Mouse (Mus musculus): ENCODE results near the gene Gnpat. TPM values are rescaled to one million over a fixed set of nuclear protein-coding genes. Genes with fewer than 3 reads are reported as not detected.
A peak's percentile ranks its signal among the peaks of the same experiment; 100 is the strongest.

Gene Gnpat
- polyA plus RNA-seq, 1 experiment from 2014 or later, result 99.6 TPM

DNA sequence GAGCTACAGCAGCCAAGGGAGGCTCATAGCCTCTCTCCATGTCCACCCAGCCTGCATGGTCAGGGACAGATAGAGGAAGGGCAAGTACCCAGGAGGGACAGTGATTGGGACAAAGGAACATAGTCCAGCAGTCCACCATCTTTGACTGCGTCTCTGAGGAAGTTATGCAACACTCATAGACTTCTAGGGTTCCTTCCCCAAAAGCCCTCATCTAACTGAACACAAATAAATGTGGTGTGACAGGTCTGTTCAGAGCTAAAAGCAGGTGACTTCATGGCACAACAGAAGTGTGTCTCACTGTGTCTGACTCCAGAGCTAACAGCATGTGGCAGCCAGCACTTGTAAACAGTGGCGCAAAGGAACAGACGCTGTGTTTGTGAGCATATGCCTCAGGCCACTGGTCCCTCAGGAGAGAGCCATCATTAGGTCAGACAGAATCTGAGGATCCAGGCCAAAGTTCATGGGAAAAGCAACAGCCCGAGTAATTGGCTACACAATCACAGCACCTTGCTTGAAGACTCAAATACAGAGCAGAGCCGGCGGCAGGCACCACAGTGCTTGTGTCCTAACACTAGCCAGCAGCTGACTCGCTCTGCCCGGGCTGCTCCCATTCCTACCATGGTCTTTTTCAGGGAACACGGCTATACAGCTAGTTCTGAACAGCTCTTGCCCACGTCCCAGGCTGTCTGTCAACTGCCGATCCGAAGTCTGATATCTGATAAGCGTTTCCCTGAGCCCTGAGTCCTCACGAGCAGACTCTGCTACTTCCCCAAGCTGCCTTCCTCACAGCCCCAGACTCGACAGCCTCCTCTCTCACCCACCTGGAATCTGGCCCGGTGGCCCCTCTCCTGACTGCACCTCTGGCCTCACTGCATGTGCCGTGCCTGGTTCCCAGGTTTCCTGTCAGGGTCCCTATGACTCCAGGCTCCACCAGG, 49.4 kb downstream of the Gnpat start:
- Histone ChIP-seq H3K4me2 (replicated peaks) (no peak overlapping the region), H3K4me3 (no peak overlapping the region), H3K27ac (no peak overlapping the region), H3K27me3 (no peaks in the 10 kb centered on the region), H3K36me3 (peaks cover 86% of the 10 kb centered on the region), H3K9me3 (no peaks in the 10 kb centered on the region), H3K4me1 (no peaks in the 10 kb centered on the region), H3K9ac (no peak overlapping the region)
- no peak for ATAC-seq (ENCODE audit: low FRiP score, low read depth)
- WGBS, result 79% methylated on average over 17 of the region's 17 CpGs

DNA sequence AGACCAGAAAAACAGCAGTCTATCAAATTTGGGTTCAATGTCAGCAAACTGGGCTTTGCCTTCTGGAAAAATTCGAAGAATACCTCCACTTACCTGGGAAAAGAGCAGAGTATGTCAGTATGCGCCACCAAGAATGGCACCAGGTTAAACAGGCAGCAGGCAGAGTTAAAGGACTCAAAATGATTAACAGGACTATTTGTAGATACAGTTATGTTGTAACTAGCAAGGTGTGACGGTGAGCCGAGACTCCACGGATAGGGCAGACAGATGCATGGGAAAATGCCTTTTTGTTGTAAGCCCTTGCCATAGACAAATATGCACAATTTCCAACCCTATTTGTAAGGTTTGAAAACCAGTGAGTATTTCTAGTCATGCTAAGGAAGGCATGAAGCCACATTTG, 51.2 kb downstream of the Gnpat start:
- Histone ChIP-seq H3K4me1 (0 out of 2 replicates have a peak, but pooled peaks cover 5% of the 10 kb centered on the region), H3K36me3 (peaks cover 70% of the 10 kb centered on the region), H3K9me3 (no peaks in the 10 kb centered on the region), H3K27me3 (no peaks in the 10 kb centered on the region), H3K9ac (no peak overlapping the region), H3K4me2 (replicated peaks) (no peak overlapping the region), H3K4me3 (no peak overlapping the region), H3K27ac (no peak overlapping the region)
- WGBS, result over 99% methylated on average over 5 of the region's 5 CpGs
- no peak for ATAC-seq (ENCODE audit: low FRiP score, low read depth)

DNA sequence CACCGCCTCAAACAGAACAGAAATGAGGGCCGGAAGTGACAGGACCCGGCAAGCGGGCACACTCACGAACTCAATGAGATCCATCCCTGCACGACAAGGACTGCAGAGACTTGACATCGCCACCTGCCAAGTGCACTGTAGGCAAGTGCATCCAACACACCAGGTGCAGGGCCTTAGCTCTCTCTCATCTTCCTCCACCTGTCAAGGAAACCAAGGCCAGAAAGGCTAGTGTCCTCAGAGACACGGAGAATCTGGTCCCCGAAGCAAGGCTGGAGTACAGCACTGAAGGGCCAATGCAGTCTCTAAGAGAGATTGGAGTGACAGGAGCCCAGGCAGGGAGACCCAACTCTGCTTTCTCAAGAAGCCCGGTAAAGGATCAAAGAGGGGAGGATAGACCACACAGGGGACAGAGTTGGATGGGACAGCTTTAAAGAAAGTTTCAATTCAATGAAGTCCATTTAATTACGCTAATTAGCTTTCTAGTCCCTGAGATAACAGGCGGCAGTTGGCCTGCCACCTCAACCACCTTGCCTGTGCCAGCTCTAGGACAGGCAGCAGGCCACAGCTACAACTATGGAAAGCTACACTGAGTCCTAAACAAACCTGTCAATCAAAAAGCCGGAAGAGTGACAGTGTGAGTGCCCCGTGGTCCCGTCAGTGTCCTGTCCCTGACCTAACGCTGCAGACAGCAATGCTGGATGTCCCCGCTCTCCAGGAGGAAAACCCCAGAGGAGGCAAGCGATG, 55.1 kb downstream of the Gnpat start:
- Histone ChIP-seq H3K27ac (no peak overlapping the region), H3K4me1 (peaks cover 21% of the 10 kb centered on the region), H3K27me3 (no peaks in the 10 kb centered on the region), H3K4me3 (no peak overlapping the region), H3K36me3 (peaks cover 33% of the 10 kb centered on the region), H3K9me3 (no peaks in the 10 kb centered on the region), H3K4me2 (replicated peaks) (no peak overlapping the region), H3K9ac (no peak overlapping the region)
- 79% methylated on average over 18 of the region's 18 CpGs for WGBS
- no peak for ATAC-seq (ENCODE audit: low FRiP score, low read depth)

DNA sequence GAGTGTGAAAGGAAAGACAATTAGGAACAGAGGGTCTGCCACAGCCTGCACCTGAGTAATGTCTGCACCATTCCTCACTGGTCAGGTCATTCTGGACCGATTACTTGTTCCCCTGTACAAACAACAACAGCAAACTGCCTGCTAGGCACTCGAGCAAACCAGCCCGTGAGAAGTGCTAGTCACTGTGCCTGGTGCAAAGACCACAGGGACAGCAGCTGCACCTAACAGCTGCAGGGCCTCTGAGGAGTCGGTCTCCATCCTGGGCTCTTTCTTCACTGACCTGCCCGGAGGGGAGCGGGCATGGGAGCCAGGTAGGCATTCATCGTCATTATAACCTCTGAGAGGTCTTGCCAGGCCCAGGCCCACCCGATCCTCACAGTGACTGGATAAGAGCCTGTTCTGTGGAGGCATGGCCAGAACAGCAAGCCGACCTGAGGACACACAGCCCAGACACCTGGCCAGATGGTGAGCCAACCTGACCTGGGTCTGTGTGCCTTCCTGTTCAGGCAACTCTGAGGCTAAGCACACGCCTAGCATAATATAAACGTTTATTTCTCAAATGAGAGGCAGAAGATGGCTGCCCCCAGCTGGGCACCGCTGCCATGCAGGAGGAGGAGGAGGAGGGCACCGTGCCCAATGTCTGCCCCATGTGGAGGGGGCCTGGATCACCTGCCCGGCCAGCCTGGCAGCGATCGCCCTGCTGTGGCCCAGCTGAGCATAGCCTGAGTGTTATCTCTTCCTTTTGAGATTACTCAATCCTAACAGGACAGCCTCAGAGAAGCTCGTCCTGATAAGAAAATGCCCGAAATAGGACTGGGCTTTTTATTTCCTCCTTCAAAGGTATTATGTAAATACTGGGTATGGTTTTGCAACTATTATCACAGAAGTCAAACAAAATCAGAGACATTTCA, 58.8 kb downstream of the Gnpat start:
- ATAC-seq (ENCODE audit: low FRiP score, low read depth), result no peak
- Histone ChIP-seq H3K36me3 (peaks cover 18% of the 10 kb centered on the region), H3K9me3 (no peaks in the 10 kb centered on the region), H3K9ac (peak overlapping the region; percentile 19; the same call in 1 of the 2 replicates), H3K4me2 (replicated peaks) (no peak overlapping the region), H3K27ac (no peak overlapping the region), H3K4me3 (no peak overlapping the region), H3K4me1 (peaks cover 23% of the 10 kb centered on the region), H3K27me3 (no peaks in the 10 kb centered on the region)
- 81% methylated on average over 18 of the region's 18 CpGs for WGBS

DNA sequence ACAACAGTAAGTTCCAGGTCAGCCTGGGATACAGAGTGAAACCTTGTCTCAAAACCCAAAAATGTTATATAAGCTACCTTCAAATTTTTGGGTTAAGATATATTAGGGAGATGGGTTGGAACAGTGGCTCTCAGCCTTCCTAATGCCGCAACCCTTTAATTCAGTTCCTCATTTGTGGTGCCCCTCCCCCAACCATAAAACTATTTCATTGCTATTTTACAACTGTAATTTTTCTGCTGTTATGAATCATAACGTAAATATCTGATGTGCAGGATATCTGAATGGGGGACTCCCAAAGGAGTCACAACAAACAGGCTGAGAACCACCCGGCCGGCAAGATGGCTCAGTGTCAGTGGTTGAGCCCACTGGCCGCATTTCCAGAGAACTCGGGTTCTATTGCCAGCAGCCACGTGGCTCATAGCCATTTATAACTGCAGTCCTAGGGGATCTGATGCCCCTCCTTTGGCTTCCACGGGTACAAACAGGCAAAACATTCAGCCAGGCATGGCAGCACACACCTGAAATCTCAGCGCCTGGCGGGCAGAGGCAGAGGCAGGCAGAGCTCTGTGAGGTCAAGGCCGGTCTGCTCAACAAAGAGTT, 59.8 kb downstream of the Gnpat start:
- ATAC-seq (ENCODE audit: low FRiP score, low read depth), result no peak
- Histone ChIP-seq H3K4me1 (peaks cover 26% of the 10 kb centered on the region), H3K9ac (no peak overlapping the region), H3K9me3 (no peaks in the 10 kb centered on the region), H3K36me3 (peaks cover 18% of the 10 kb centered on the region; the same call in 1 of the 2 replicates), H3K4me2 (replicated peaks) (no peak overlapping the region), H3K27me3 (no peaks in the 10 kb centered on the region), H3K4me3 (no peak overlapping the region), H3K27ac (no peak overlapping the region)
- 71% methylated on average over 11 of the region's 11 CpGs for WGBS

DNA sequence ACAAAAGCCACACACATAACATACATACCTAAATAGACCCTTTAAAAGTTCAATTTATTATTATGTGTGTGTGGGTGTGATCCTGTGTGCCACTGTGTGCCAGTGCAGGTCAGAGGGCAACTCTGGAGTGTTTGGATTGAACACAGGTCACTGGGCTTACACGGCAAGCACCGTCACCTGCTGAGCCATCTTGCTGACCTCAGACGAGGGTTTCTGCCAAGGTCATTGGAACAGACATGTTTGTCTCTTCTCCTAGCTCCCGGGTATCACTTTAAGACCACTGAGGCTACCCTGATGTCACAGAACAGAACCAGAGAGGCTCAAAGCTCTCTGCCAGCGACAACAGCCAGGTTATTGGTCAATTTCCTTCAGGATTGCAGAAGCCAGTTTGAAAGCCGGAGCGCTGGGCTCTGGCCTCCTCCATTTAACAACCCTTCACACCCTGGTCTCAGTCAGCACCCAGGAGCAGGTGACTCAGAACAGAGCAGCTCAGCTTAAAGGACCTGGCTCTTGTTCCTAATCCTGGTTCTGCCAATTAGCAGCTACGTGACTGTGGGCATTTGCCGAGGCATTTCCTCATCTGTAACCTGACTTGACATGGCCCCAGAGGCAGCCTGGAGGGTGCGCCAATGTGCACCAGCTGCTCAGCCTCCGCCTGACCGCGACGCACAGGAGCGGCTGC, 61.3 kb downstream of the Gnpat start:
- ATAC-seq (ENCODE audit: low FRiP score, low read depth), result no peak
- H3K9ac ChIP-seq, result no peak overlapping the region
- peaks cover 29% of the 10 kb centered on the region for H3K4me1 ChIP-seq
- WGBS, result 85% methylated on average over 15 of the region's 15 CpGs
- no peaks in the 10 kb centered on the region for H3K9me3 ChIP-seq
- no peak overlapping the region for H3K4me3 ChIP-seq
- peaks cover 24% of the 10 kb centered on the region for H3K36me3 ChIP-seq
- no peak overlapping the region for H3K27ac ChIP-seq
- H3K27me3 ChIP-seq, result no peaks in the 10 kb centered on the region
- no peak overlapping the region for H3K4me2 ChIP-seq (replicated peaks)

DNA sequence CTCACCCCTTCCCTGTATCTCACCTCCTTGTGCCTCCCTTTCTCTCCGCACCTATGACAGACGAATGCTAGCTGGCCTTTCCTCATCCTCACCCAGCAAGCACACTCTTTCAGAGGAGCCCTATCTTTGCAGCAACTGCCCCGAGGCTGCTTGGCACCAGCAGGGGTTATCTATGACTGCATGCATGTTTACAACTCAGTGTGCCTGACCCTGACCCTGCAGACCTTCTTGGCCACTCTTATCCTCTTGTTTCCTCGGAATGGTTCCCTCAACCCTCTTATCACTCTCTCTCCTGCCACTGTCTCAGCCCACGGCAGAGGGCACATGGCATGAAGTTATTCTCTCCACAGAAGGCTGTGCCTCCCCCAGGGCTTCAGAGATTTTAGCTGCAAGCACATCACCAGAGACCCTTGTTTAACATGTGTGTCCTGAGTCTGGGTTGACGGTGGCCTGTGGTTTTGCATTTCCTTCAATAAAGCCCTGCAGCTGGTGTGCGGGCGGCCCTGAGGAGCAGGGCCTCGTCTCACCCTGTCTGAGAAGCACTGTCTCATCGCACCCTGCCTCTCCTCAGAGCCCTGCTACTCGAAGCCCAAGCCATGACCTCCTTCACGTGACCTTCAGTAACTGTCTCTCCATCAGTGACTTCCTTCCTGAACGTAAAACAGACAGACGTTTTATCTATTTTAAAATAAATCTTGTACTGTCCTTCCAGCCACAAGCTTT, 62.9 kb downstream of the Gnpat start:
- H3K4me1 ChIP-seq, result peaks cover 38% of the 10 kb centered on the region
- H3K4me2 ChIP-seq (replicated peaks), result no peak overlapping the region
- H3K27ac ChIP-seq, result no peak overlapping the region
- 72% methylated on average over 14 of the region's 14 CpGs for WGBS
- ATAC-seq (ENCODE audit: low FRiP score, low read depth), result no peak
- peaks cover 24% of the 10 kb centered on the region for H3K36me3 ChIP-seq
- no peaks in the 10 kb centered on the region for H3K27me3 ChIP-seq
- no peak overlapping the region for H3K9ac ChIP-seq
- no peak overlapping the region for H3K4me3 ChIP-seq
- no peaks in the 10 kb centered on the region for H3K9me3 ChIP-seq

DNA sequence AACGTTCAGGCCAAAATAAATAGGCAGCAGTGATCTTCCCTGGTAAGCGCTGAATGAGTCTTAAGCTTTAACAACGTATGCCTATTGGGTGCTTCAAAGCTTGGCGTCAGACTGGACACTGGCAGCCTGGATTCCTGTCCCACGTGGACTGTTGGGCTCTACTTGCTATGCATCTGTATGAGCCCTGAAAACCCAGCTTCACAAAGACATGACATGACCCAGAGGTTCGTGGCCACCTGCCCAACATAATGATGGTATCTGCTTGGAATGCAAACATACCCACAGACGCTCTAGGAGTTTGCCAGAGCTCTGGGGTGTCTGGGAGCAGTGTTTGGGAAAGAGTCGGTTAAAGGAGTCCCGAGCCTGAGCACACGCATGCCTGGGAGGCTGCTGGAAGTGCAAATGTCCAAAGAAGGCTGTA, 63.5 kb downstream of the Gnpat start:
- peak overlapping the region; percentile 10; the same call in 1 of the 2 replicates for H3K27ac ChIP-seq
- WGBS, result 82% methylated on average over 10 of the region's 10 CpGs
- peaks cover 37% of the 10 kb centered on the region for H3K4me1 ChIP-seq
- no peaks in the 10 kb centered on the region for H3K27me3 ChIP-seq
- no peak overlapping the region for H3K4me3 ChIP-seq
- H3K36me3 ChIP-seq, result peaks cover 24% of the 10 kb centered on the region
- no peak overlapping the region for H3K4me2 ChIP-seq (replicated peaks)
- no peak for ATAC-seq (ENCODE audit: low FRiP score, low read depth)
- H3K9me3 ChIP-seq, result peaks cover 3% of the 10 kb centered on the region; the same call in 1 of the 2 replicates
- H3K9ac ChIP-seq, result no peak overlapping the region

DNA sequence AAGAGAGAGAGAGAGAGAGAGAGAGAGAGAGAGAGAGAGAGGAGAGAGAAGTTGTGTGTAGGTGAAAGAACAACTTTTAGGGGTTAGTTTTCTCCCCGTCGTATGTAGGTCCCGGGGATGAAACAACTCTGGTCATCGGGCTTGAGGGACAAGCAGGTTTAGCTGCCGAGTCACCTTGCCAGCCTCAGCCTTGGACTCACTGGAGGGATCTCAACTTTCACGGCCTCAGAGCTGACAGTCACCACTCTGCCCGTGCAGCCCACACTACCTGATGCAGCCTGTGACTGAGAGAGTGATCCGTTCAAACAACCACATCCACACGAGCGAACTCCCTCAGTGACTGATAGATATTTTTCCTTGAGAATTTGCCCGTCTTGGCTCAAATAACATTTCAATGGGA, 66.2 kb downstream of the Gnpat start:
- H3K9me3 ChIP-seq, result peaks cover 5% of the 10 kb centered on the region; the same call in 1 of the 2 replicates
- no peak overlapping the region; the same call in 1 of the 2 replicates for H3K27ac ChIP-seq
- WGBS, result 75% methylated on average over 11 of the region's 11 CpGs
- no peaks in the 10 kb centered on the region for H3K27me3 ChIP-seq
- no peak overlapping the region for H3K4me2 ChIP-seq (replicated peaks)
- H3K4me1 ChIP-seq, result peaks cover 26% of the 10 kb centered on the region
- H3K9ac ChIP-seq, result no peak overlapping the region
- peaks cover 25% of the 10 kb centered on the region for H3K36me3 ChIP-seq
- H3K4me3 ChIP-seq, result no peak overlapping the region
- ATAC-seq (ENCODE audit: low FRiP score, low read depth), result no peak

DNA sequence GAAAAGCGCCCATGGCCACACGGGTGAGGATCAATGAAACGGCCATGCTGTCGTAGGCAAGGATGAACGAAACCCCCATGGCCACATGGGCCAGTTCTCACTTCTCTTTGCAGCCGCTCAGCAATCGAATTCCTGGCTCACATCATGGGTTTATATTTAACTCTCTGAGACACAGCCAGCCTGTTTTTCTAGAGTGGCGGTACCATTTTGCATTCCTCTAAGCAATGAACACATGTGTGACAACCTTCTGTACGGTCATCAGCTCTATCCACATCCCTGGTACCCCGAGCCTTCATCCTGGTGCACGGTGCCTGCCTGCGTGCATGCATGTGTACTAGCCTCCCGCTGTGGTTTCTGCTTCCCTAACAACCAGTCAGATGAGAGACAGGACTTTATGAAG, 67.3 kb downstream of the Gnpat start:
- no peak for ATAC-seq (ENCODE audit: low FRiP score, low read depth)
- Histone ChIP-seq H3K9me3 (peaks cover 5% of the 10 kb centered on the region; the same call in 1 of the 2 replicates), H3K4me3 (no peak overlapping the region), H3K4me2 (replicated peaks) (no peak overlapping the region), H3K36me3 (peaks cover 22% of the 10 kb centered on the region), H3K27ac (peak overlapping the region; percentile 10; the same call in 1 of the 2 replicates), H3K4me1 (peaks cover 26% of the 10 kb centered on the region), H3K27me3 (no peaks in the 10 kb centered on the region), H3K9ac (no peak overlapping the region)
- 77% methylated on average over 13 of the region's 13 CpGs for WGBS
